Mouse (Mus musculus) liver, postnatal 0 days (tissue): ENCODE measurements at regions not wholly inside any gene's neighbourhood (a gene's known extent, or its start where the extent isn't known, plus 50 kb on each side); places are given as distances from the start of the nearest gene placed in this dataset.

ENCODE experiments used
- CTCF ChIP-seq: sonication (generic); IDR thresholded peaks from 2 replicates; pipeline ENCODE4 v1.5.1; 2016; ENCODE audit warnings: antibody characterized with exemption, low read depth
- EP300 ChIP-seq: IDR thresholded peaks from 2 replicates; pipeline ENCODE4 v1.6.1; 2016; ENCODE audit warnings: antibody characterized with exemption, low read depth, mild to moderate bottlenecking

DNA sequence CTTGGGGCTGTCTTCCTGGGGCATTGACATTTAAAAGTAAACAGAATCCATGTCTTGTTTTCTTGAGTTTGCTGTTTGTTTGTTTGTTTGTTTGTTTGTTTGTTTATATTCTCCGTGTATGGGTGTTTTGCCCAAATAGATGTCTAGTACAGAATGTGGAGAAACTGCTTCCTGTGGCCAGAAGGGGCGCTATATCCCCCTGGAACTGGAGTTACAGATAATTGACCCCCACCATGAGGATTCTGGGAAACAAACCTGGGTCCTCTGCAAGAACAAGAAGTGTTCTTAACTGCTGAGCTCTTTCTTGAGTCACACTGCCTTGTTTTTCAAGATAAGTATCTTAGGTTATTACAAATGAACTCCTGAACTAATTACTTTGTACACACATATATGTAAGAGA is 68.1 kb upstream of the Slc4a7 start:
- TF ChIP-seq CTCF (peak; percentile 38), EP300 (no peak)
